Mouse (Mus musculus) stomach, postnatal 0 days (tissue): ENCODE measurements around the gene Bicc1. TPM values are rescaled to one million over a fixed set of nuclear protein-coding genes. Genes with fewer than 3 reads are reported as not detected.

ENCODE experiments used
- ATAC-seq: fragments of 200-750 bp; cut with Nextera tagmentation; 2 replicates; pipeline ENCODE4 v1.8.0; 2017; ENCODE audit not compliant: low FRiP score, low TSS enrichment
- DNase-seq: peaks from one replicate; pipeline ENCODE4 v3.0.0-alpha.2; 2016; ENCODE audit warnings: low spot score
- H3K27ac ChIP-seq: fragments of 300-500 bp; sonication (generic); replicated peaks from 2 replicates; pipeline ENCODE4 v1.5.1; 2014; ENCODE audit warnings: mild to moderate bottlenecking, control low read depth
- H3K27me3 ChIP-seq: fragments of 300-500 bp; sonication (generic); 2 replicates; pipeline ENCODE4 v1.6.1; 2014; ENCODE audit warnings: low read length; ENCODE audit not compliant: control insufficient read depth, insufficient read depth
- H3K36me3 ChIP-seq: fragments of 300-500 bp; sonication (generic); 2 replicates; pipeline ENCODE4 v1.6.1; 2014; ENCODE audit warnings: low read length, mixed read lengths; ENCODE audit not compliant: control insufficient read depth, insufficient read depth
- H3K4me1 ChIP-seq: fragments of 300-500 bp; sonication (generic); replicated peaks from 2 replicates; pipeline ENCODE4 v1.6.1; 2014; ENCODE audit warnings: antibody characterized with exemption; ENCODE audit not compliant: control insufficient read depth, insufficient read depth
- H3K4me2 ChIP-seq: fragments of 300-500 bp; sonication (generic); replicated peaks from 2 replicates; pipeline ENCODE4 v1.6.1; 2014; ENCODE audit warnings: low read depth, mild to moderate bottlenecking, control low read depth, moderate library complexity
- H3K4me3 ChIP-seq: fragments of 300-500 bp; sonication (generic); 2 replicates; pipeline ENCODE4 v1.5.1; 2014; ENCODE audit warnings: low read depth, low read length, control low read depth
- H3K9ac ChIP-seq: fragments of 300-500 bp; sonication (generic); 2 replicates; pipeline ENCODE4 v1.6.1; 2014; ENCODE audit warnings: mild to moderate bottlenecking, low read length, control low read depth, mixed read lengths
- H3K9me3 ChIP-seq: fragments of 300-500 bp; sonication (generic); 2 replicates; pipeline ENCODE4 v1.6.1; 2016; ENCODE audit warnings: low read length; ENCODE audit not compliant: control insufficient read depth
- CTCF ChIP-seq: IDR thresholded peaks from 2 replicates; pipeline ENCODE4 v1.5.1; 2016; ENCODE audit warnings: antibody characterized with exemption, low read depth, mild to moderate bottlenecking, moderate library complexity
- EP300 ChIP-seq: optimal IDR thresholded peaks from 2 replicates; pipeline ENCODE3; 2016; ENCODE audit warnings: antibody characterized with exemption
- WGBS: fragments of 180-500 bp; shearing (Covaris S2); extraction: QIAGEN DNeasy Blood & Tissue Kit; methylation state at CpG from one replicate; pipeline ENCODE4 v1.1.7; 2014; 5-methylcytosine and 5-hydroxymethylcytosine counted together
- polyA plus RNA-seq: library from polyadenylated mRNA; unstranded; fragments of >200 nt; fragmentation: Nextera tagmentation; extraction: Ambion mirVana; gene quantifications from 2 replicates; pipeline ENCODE4 v1.2.1, GENCODE M21; 2015

Bicc1 gene
- polyA plus RNA-seq, 1 experiment from 2014 or later = 9.8 TPM

DNA sequence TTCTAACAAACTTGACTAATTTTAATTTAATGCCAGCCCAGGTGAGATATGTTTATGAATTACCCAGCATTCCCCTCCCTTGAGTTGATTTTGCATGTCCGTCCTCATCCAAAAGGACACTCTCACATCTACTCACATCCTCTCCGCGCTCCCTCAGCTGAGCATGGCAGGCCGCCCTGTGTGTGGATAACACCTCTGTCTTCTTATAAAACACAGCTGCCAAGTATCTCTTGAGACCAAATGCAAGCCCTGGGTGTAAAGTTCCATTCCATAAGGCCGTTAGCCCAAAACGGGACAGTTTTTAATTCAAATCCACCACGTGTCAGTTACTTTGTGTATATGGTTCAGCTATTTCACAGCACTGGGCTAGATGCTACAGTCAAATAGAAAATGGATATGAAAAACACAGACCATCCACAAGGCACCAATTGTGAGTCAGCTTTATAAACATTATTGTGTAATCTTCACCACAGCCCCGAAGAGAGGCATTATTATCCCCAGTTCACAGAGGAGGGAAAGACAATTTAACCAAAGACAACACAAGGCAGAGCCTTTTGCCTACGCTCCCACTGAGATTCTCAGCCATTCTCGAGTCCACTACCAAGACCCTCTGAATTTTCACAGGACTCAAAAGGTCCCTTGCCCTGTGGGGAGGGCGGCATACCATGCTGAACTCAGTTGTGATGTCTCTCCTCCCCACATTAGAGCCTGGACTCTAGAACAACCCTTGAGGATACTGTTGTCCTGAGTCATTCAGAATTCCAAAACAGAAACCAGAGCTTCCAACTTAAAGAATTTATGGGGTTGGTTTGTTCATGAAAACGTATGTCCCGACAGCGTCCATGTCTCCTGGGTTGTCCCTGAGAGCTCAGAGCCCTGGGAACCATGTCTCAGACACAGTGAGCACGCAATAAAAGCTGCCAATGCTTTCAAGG lies 12.6 kb downstream of the Bicc1 start:
- H3K4me3 ChIP-seq = no peak overlapping the region
- DNase-seq = no peak
- no peak overlapping the region for H3K9ac ChIP-seq
- TF ChIP-seq EP300 (no peak), CTCF (no peak)
- H3K27me3 ChIP-seq = no peaks in the 10 kb centered on the region
- H3K27ac ChIP-seq = no peak overlapping the region
- no peaks in the 10 kb centered on the region for H3K36me3 ChIP-seq
- no peaks in the 10 kb centered on the region for H3K4me1 ChIP-seq
- no peaks in the 10 kb centered on the region for H3K9me3 ChIP-seq
- ATAC-seq = no peak
- WGBS = 63% methylated on average over 15 of the region's 15 CpGs
- H3K4me2 ChIP-seq = no peak overlapping the region

DNA sequence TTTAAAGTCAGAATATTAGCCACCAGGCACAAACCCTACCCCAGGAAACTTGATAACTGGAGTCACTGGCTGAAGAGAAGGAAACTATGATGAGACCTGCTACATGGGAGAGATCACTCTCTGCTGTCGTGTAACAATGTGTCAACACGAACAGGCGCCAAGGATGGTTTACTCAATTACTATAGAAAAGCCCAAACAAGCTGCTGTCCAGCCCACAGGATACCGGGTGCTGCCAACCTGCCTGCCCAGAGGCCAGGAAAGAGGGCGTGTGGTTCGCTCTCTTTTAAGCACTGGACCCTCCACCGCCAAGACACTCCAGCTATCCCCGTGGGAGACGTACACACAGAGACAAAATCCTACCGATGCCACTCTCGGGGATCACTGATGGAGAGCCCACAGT lies 13.7 kb downstream of the Bicc1 start:
- DNase-seq (no peak), ATAC-seq (no peak)
- no peak overlapping the region for H3K27ac ChIP-seq
- H3K9ac ChIP-seq = no peak overlapping the region
- H3K4me1 ChIP-seq = no peaks in the 10 kb centered on the region
- no peak overlapping the region for H3K4me2 ChIP-seq
- no peaks in the 10 kb centered on the region for H3K9me3 ChIP-seq
- TF ChIP-seq CTCF = no peak
- no peak for TF ChIP-seq EP300
- no peaks in the 10 kb centered on the region for H3K36me3 ChIP-seq
- 53% methylated on average over 11 of the region's 11 CpGs for WGBS
- H3K27me3 ChIP-seq = no peaks in the 10 kb centered on the region
- no peak overlapping the region for H3K4me3 ChIP-seq

DNA sequence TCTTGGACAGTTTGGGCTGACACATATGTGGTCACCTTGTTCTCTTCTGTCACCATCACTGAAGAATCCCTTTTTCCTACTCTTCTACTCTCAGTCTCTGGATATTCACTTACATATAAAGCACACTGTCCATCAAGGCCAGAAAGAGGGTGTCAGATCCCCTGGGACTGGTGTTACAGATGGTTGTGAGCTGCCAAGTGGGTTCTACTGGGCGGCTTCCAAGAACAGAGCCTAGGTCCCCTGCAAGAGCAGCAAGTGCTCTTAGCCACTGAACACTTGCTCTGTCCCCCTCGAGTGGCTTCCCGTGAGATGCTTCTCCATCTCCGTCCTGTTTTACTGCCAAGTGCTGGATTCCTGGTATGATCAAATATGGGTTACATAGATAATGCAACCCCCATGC lies 15.3 kb downstream of the Bicc1 start:
- H3K9me3 ChIP-seq = no peaks in the 10 kb centered on the region
- no peaks in the 10 kb centered on the region for H3K36me3 ChIP-seq
- H3K4me2 ChIP-seq = no peak overlapping the region
- H3K9ac ChIP-seq = no peak overlapping the region
- H3K27ac ChIP-seq = no peak overlapping the region
- TF ChIP-seq EP300 = no peak
- TF ChIP-seq CTCF = no peak
- no peaks in the 10 kb centered on the region for H3K4me1 ChIP-seq
- no peaks in the 10 kb centered on the region for H3K27me3 ChIP-seq
- no peak for ATAC-seq
- 83% methylated on average over 4 of the region's 4 CpGs for WGBS
- H3K4me3 ChIP-seq = no peak overlapping the region
- DNase-seq = no peak

DNA sequence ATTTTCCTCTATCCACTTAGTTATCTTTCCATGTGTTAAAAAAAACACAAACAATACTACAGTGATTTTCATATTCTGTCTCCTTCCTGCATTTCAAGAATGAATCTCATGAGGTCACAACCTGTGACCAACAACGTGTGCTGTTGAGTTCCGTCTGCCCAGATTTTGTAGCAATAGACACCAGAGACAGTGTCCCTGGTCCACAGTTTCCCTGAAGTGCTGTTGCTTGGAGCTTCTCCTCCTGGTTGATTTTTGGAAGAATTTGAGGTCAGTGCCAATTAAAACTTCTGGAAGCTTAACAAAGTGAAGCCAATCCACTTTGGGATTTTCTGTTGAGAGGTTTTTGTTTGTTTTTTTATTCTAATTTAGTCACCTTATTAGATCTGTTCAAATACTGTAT lies 16.9 kb downstream of the Bicc1 start:
- no peak for ATAC-seq
- 91% methylated on average over 2 of the region's 2 CpGs for WGBS
- Histone ChIP-seq H3K9ac (no peak overlapping the region), H3K36me3 (no peaks in the 10 kb centered on the region), H3K4me2 (no peak overlapping the region), H3K9me3 (no peaks in the 10 kb centered on the region), H3K27me3 (no peaks in the 10 kb centered on the region), H3K4me1 (no peaks in the 10 kb centered on the region), H3K4me3 (no peak overlapping the region), H3K27ac (no peak overlapping the region)
- no peak for TF ChIP-seq EP300
- no peak for TF ChIP-seq CTCF
- DNase-seq = no peak

DNA sequence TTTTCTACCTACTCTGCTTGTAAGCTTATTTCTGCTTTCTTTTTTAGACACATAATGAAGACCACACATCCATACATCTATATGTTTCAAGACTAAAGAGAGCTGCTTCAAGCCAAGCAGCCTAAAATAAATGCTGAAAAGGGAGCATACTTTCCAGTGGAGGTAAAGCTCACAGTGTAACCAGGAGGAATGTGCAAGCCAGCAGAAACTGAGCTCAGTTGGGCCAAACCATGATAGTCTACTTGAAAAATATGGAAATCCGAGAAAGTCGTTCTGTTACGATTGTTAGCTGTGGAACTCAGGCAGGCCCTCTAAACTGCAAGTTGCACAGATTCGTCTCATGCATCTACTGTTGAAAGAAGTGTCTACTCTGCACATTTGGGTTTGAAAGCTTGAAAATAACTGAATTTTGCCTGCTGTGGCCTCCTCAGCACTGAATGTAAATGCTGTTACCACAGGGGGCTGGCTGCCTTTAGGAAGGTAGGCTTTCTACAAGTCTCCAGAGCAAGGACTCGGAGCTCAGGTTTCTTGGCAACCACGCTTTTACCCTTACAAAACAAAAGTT lies 19.1 kb downstream of the Bicc1 start:
- H3K9ac ChIP-seq = no peak overlapping the region
- H3K36me3 ChIP-seq = no peaks in the 10 kb centered on the region
- no peaks in the 10 kb centered on the region for H3K4me1 ChIP-seq
- H3K4me3 ChIP-seq = no peak overlapping the region
- no peaks in the 10 kb centered on the region for H3K27me3 ChIP-seq
- ATAC-seq (no peak), DNase-seq (no peak)
- WGBS = 78% methylated on average over 6 of the region's 6 CpGs
- no peak overlapping the region for H3K27ac ChIP-seq
- TF ChIP-seq CTCF (no peak), EP300 (no peak)
- no peaks in the 10 kb centered on the region for H3K9me3 ChIP-seq
- no peak overlapping the region for H3K4me2 ChIP-seq

DNA sequence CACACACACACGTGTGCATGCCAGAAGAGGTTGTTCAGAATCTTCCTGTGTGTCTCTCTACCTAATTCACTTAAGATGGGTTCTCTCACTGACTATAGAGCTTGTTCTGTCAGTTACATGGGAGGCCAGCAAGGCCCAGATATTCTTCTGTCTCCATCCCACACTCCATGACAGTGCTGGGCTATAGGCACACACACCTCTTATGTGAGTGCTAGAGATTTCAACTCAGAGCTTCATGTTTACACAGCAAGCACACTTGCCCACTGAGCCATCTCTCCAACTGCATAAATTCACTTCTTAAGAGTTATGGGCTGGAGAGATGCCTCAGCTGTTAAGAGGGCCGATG lies 20.7 kb downstream of the Bicc1 start:
- ATAC-seq = no peak
- H3K4me2 ChIP-seq = no peak overlapping the region
- 74% methylated on average over 2 of the region's 2 CpGs for WGBS
- no peaks in the 10 kb centered on the region for H3K27me3 ChIP-seq
- no peak overlapping the region for H3K27ac ChIP-seq
- no peaks in the 10 kb centered on the region for H3K9me3 ChIP-seq
- no peak overlapping the region for H3K9ac ChIP-seq
- H3K4me3 ChIP-seq = no peak overlapping the region
- no peaks in the 10 kb centered on the region for H3K4me1 ChIP-seq
- DNase-seq = no peak
- TF ChIP-seq CTCF = no peak
- no peak for TF ChIP-seq EP300
- H3K36me3 ChIP-seq = no peaks in the 10 kb centered on the region
